ENCODE assay signal across 28 mouse cellular contexts in genomic region chr3:29236517-29236916, GRCm38 (mm10).
DNase-seq lines count a peak whose midpoint lies in the region; ATAC-seq and TF ChIP-seq lines count a peak whose summit lies in the region.
"Had no signal": no experiment of that assay in that cellular context is flagged by ENCODE, and none has a peak within 500 bp of the region (broad histone marks: within the 10 kb centered on the region; RNA-seq: fewer than 3 reads in every experiment).

No protein-coding gene starts in this region.

- no peaks in the 10 kb centered on the region for H3K4me1 ChIP-seq in hindbrain, embryonic 16.5 days (ENCODE audit: control insufficient read depth, insufficient read depth, low read depth, low read length)
- no peaks in the 10 kb centered on the region for H3K4me1 ChIP-seq in hindbrain, postnatal 0 days (ENCODE audit: insufficient read depth, low read length)
- H3K4me1 ChIP-seq in midbrain, embryonic 15.5 days = no peaks in the 10 kb centered on the region
- H3K4me1 ChIP-seq in midbrain, embryonic 10.5 days = peaks cover 7% of the 10 kb centered on the region; the same call in 1 of the 2 replicates
- no peaks in the 10 kb centered on the region; the same call in 1 of the 2 replicates for H3K4me1 ChIP-seq in neural tube, embryonic 13.5 days (replicated peaks)
- peaks cover 7% of the 10 kb centered on the region for H3K4me1 ChIP-seq in forebrain, embryonic 10.5 days
- H3K4me1 ChIP-seq: embryonic facial prominence, embryonic 12.5 days; embryonic facial prominence, embryonic 15.5 days; forebrain, embryonic 15.5 days; heart, embryonic 12.5 days; heart, embryonic 15.5 days; hindbrain, embryonic 12.5 days had no signal

- 63% methylated on average over 5 of the region's 5 CpGs for WGBS in hindbrain, embryonic 16.5 days
- WGBS in hindbrain, postnatal 0 days = 52% methylated on average over 5 of the region's 5 CpGs
- WGBS in midbrain, embryonic 15.5 days = 61% methylated on average over 5 of the region's 5 CpGs
- WGBS in midbrain, embryonic 10.5 days = 78% methylated on average over 5 of the region's 5 CpGs
- WGBS in neural tube, embryonic 13.5 days = 57% methylated on average over 5 of the region's 5 CpGs
- 92% methylated on average over 5 of the region's 5 CpGs for WGBS in forebrain, embryonic 10.5 days

- peak; percentile 45; the same call in 1 of the 2 replicates for ATAC-seq in hindbrain, embryonic 16.5 days
- ATAC-seq in hindbrain, postnatal 0 days = no peak
- 0 out of 2 replicates have a peak, but pooled peaks have one; percentile 11 for ATAC-seq in midbrain, embryonic 15.5 days (replicated peaks)
- peak; percentile 66 for ATAC-seq in neural tube, embryonic 13.5 days (ENCODE audit: low read depth)
- ATAC-seq: forebrain, embryonic 15.5 days; Patski had no signal

- no peaks in the 10 kb centered on the region for H3K27me3 ChIP-seq in hindbrain, embryonic 16.5 days (replicated peaks; ENCODE audit: control insufficient read depth, insufficient read depth, low read length)
- H3K27me3 ChIP-seq in hindbrain, postnatal 0 days (ENCODE audit: insufficient read depth, low read length) = no peaks in the 10 kb centered on the region
- H3K27me3 ChIP-seq in midbrain, embryonic 15.5 days (replicated peaks) = no peaks in the 10 kb centered on the region
- H3K27me3 ChIP-seq in midbrain, embryonic 10.5 days (ENCODE audit: low read depth, poor library complexity, severe bottlenecking) = no peaks in the 10 kb centered on the region
- no peaks in the 10 kb centered on the region for H3K27me3 ChIP-seq in neural tube, embryonic 13.5 days
- no peaks in the 10 kb centered on the region for H3K27me3 ChIP-seq in forebrain, embryonic 10.5 days (ENCODE audit: poor library complexity, severe bottlenecking)
- H3K27me3 ChIP-seq: CH12.LX; embryonic facial prominence, embryonic 12.5 days; embryonic facial prominence, embryonic 15.5 days; forebrain, embryonic 12.5 days; forebrain, embryonic 15.5 days; heart, embryonic 12.5 days; heart, embryonic 15.5 days; hindbrain, embryonic 12.5 days had no signal

- H3K36me3 ChIP-seq in hindbrain, embryonic 16.5 days (ENCODE audit: control insufficient read depth, insufficient read depth, low read length) = no peaks in the 10 kb centered on the region
- no peaks in the 10 kb centered on the region for H3K36me3 ChIP-seq in hindbrain, postnatal 0 days (ENCODE audit: insufficient read depth, low read length)
- no peaks in the 10 kb centered on the region for H3K36me3 ChIP-seq in midbrain, embryonic 15.5 days (replicated peaks)
- H3K36me3 ChIP-seq in midbrain, embryonic 10.5 days = no peaks in the 10 kb centered on the region
- H3K36me3 ChIP-seq in neural tube, embryonic 13.5 days = no peaks in the 10 kb centered on the region
- H3K36me3 ChIP-seq in forebrain, embryonic 10.5 days (replicated peaks) = no peaks in the 10 kb centered on the region
- H3K36me3 ChIP-seq: embryonic facial prominence, embryonic 12.5 days; embryonic facial prominence, embryonic 15.5 days; forebrain, embryonic 12.5 days; forebrain, embryonic 15.5 days; G1E; heart, embryonic 12.5 days; heart, embryonic 15.5 days; hindbrain, embryonic 12.5 days had no signal

- H3K4me3 ChIP-seq in hindbrain, embryonic 16.5 days (ENCODE audit: low read length) = no peak overlapping the region
- no peak overlapping the region for H3K4me3 ChIP-seq in hindbrain, postnatal 0 days (ENCODE audit: low read length)
- no peak overlapping the region for H3K4me3 ChIP-seq in midbrain, embryonic 15.5 days
- H3K4me3 ChIP-seq in midbrain, embryonic 10.5 days = no peak overlapping the region
- no peak overlapping the region for H3K4me3 ChIP-seq in neural tube, embryonic 13.5 days
- H3K4me3 ChIP-seq in forebrain, embryonic 10.5 days = no peak overlapping the region
- H3K4me3 ChIP-seq: embryonic facial prominence, embryonic 12.5 days; embryonic facial prominence, embryonic 15.5 days; forebrain, embryonic 12.5 days; forebrain, embryonic 15.5 days; heart, embryonic 12.5 days; heart, embryonic 15.5 days; hindbrain, embryonic 12.5 days had no signal

- no peak overlapping the region for H3K27ac ChIP-seq in hindbrain, embryonic 16.5 days (ENCODE audit: low read depth, low read length)
- H3K27ac ChIP-seq in hindbrain, postnatal 0 days = no peak overlapping the region
- no peak overlapping the region for H3K27ac ChIP-seq in midbrain, embryonic 15.5 days
- no peak overlapping the region for H3K27ac ChIP-seq in midbrain, embryonic 10.5 days (replicated peaks)
- no peak overlapping the region for H3K27ac ChIP-seq in neural tube, embryonic 13.5 days (replicated peaks)
- no peak overlapping the region for H3K27ac ChIP-seq in forebrain, embryonic 10.5 days
- H3K27ac ChIP-seq: embryonic facial prominence, embryonic 12.5 days; embryonic facial prominence, embryonic 15.5 days; forebrain, embryonic 12.5 days; forebrain, embryonic 15.5 days; heart, embryonic 15.5 days; hindbrain, embryonic 12.5 days had no signal

- no peak overlapping the region for H3K4me2 ChIP-seq in hindbrain, embryonic 16.5 days (ENCODE audit: low read length)
- H3K4me2 ChIP-seq in hindbrain, postnatal 0 days (ENCODE audit: low read depth, low read length) = no peak overlapping the region
- no peak overlapping the region for H3K4me2 ChIP-seq in midbrain, embryonic 15.5 days
- H3K4me2 ChIP-seq in neural tube, embryonic 13.5 days = no peak overlapping the region
- H3K4me2 ChIP-seq: embryonic facial prominence, embryonic 12.5 days; embryonic facial prominence, embryonic 15.5 days; forebrain, embryonic 12.5 days; forebrain, embryonic 15.5 days; heart, embryonic 12.5 days; heart, embryonic 15.5 days; hindbrain, embryonic 12.5 days had no signal

- no peak overlapping the region for H3K9ac ChIP-seq in hindbrain, embryonic 16.5 days (ENCODE audit: low read depth, low read length)
- H3K9ac ChIP-seq in hindbrain, postnatal 0 days (replicated peaks; ENCODE audit: low read length) = no peak overlapping the region
- H3K9ac ChIP-seq in midbrain, embryonic 15.5 days = no peak overlapping the region
- H3K9ac ChIP-seq in neural tube, embryonic 13.5 days = no peak overlapping the region
- H3K9ac ChIP-seq: embryonic facial prominence, embryonic 12.5 days; embryonic facial prominence, embryonic 15.5 days; forebrain, embryonic 12.5 days; forebrain, embryonic 15.5 days; heart, embryonic 12.5 days; heart, embryonic 15.5 days; hindbrain, embryonic 12.5 days had no signal

- TF ChIP-seq CTCF in hindbrain, postnatal 0 days (IDR thresholded peaks at IDR 0.05; ENCODE audit: low read depth) = no peak

- H3K9me3 ChIP-seq in hindbrain, embryonic 16.5 days (ENCODE audit: control insufficient read depth, low read length) = no peaks in the 10 kb centered on the region
- no peaks in the 10 kb centered on the region for H3K9me3 ChIP-seq in hindbrain, postnatal 0 days (ENCODE audit: low read length)
- no peaks in the 10 kb centered on the region for H3K9me3 ChIP-seq in midbrain, embryonic 15.5 days
- H3K9me3 ChIP-seq in midbrain, embryonic 10.5 days (replicated peaks) = no peaks in the 10 kb centered on the region
- no peaks in the 10 kb centered on the region for H3K9me3 ChIP-seq in neural tube, embryonic 13.5 days
- H3K9me3 ChIP-seq in forebrain, embryonic 10.5 days = no peaks in the 10 kb centered on the region
- H3K9me3 ChIP-seq: embryonic facial prominence, embryonic 12.5 days; embryonic facial prominence, embryonic 15.5 days; forebrain, embryonic 12.5 days; forebrain, embryonic 15.5 days; G1E; heart, embryonic 12.5 days; heart, embryonic 15.5 days; hindbrain, embryonic 12.5 days had no signal

- DNase-seq in hindbrain, postnatal 0 days (ENCODE audit: low spot score) = no peak
- no peak for DNase-seq in midbrain, embryonic 10.5 days (ENCODE audit: low spot score)
- DNase-seq in heart, postnatal 4 days = no peak
- DNase-seq in forebrain, embryonic 10.5 days (ENCODE audit: extremely low spot score, low spot score) = no peak
- DNase-seq: adrenal gland, postnatal 10 days; adrenal gland, postnatal 36 days; B cell, adult 2 months; cerebellum, adult 11 months; cerebellum, adult 2 months; cerebellum, adult 9-11 months; cerebellum, postnatal 25 days; gastrocnemius, postnatal 25 days; heart, adult 18-20 months; heart, postnatal 10 days; heart, postnatal 36 days had no signal
